Mouse (Mus musculus) macrophage (primary cell): ENCODE results near the gene Serf2. TPM values are rescaled to one million over a fixed set of nuclear protein-coding genes. Genes with fewer than 3 reads are reported as not detected.
A peak's percentile ranks its signal among the peaks of the same experiment; 100 is the strongest.

Experiments used
- H3K27ac ChIP-seq: fragments of 350-480 bp; formaldehyde crosslinking; 2 replicates; pipeline ENCODE4 v1.9.0; 2021
- H3K36me3 ChIP-seq: fragments of 350-480 bp; formaldehyde crosslinking; 2 replicates; pipeline ENCODE4 v1.9.0; 2021; ENCODE audit errors: inconsistent target
- H3K4me3 ChIP-seq: fragments of 350-480 bp; formaldehyde crosslinking; 2 replicates; pipeline ENCODE4 v1.9.0; 2021; ENCODE audit errors: inconsistent target
- H3K79me2 ChIP-seq: fragments of 350-480 bp; formaldehyde crosslinking; 2 replicates; pipeline ENCODE4 v1.9.0; 2021; ENCODE audit errors: inconsistent target
- WGBS: methylation state at CpG from one replicate; pipeline ENCODE4 v1.1.7; 2026; ENCODE audit warnings: inconsistent platforms; ENCODE audit not compliant: missing documents; 5-methylcytosine and 5-hydroxymethylcytosine counted together
- polyA plus RNA-seq: library from polyadenylated mRNA; stranded (reverse); fragments of 250-400 nt; gene quantifications from 3 replicates; pipeline ENCODE4 v1.2.4, GENCODE M21; 2018; ENCODE audit warnings: inconsistent platforms

Gene Serf2
- polyA plus RNA-seq, 1 experiment from 2014 or later, result 394 TPM

DNA sequence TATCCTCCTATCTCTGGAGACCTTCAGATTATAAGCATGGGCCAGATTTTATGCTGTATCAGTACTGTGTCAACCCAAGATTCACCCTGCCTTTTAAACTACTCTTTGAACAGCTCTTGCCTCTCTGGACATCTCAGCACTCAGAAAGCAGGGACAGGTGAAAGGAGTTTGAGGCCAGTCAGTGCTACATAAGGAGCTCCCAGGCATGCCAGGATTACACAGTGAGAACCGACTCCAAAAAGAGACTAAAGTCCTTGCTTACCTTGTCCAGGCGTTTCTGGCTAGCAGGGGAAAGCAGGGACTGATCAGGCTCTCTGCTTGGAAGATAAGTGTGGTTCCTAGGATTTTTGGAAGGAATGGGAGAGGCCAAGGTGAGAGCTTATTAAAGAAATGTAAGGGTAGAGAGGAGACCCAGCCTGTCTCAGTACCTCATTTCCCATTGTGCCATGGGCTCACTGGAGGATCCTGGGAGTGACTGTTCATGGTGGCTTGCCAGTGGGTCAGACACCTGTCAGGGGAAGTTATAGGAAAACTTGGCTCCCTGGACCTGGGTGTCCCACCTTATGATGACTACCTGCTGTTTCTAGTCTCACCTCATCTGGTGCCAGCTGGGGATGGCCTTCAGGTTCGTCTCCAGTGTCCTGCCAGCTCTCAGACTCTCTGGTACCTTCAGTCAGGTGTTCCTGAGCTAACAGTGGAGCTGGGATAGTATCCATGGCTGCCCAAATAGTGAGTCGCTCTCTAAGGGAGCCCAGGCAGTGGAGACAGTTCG lies 8.0 kb upstream of the Serf2 start:
- Histone ChIP-seq H3K27ac (no peak overlapping the region), H3K4me3 (no peak overlapping the region), H3K79me2 (no peaks in the 10 kb centered on the region), H3K36me3 (peaks cover 2% of the 10 kb centered on the region; the same call in 1 of the 2 replicates)
- 80% methylated on average over 5 of the region's 5 CpGs for WGBS

DNA sequence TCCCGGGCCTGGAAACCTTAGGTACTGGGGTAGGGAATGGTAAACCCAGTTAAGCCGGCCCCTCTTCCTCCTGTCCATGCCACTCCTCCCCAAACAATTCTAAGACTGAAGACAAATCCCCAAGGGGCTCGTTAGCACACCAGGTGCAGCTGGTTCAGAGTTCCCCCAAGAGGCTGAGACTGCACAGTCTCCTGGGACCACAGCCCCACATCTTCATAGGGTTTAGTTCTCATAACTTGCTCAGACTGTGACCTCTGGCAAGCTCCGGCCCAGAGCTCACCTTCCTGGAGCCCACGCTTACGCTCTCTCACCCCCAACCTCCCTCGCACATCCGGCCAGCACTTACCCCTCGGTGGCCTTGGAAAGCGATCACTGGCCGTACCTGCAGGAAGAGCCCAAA lies 7.2 kb upstream of the Serf2 start:
- Histone ChIP-seq H3K27ac (no peak overlapping the region), H3K79me2 (no peaks in the 10 kb centered on the region), H3K4me3 (peak overlapping the region; percentile 35), H3K36me3 (no peaks in the 10 kb centered on the region)
- WGBS, result 37% methylated on average over 11 of the region's 11 CpGs

DNA sequence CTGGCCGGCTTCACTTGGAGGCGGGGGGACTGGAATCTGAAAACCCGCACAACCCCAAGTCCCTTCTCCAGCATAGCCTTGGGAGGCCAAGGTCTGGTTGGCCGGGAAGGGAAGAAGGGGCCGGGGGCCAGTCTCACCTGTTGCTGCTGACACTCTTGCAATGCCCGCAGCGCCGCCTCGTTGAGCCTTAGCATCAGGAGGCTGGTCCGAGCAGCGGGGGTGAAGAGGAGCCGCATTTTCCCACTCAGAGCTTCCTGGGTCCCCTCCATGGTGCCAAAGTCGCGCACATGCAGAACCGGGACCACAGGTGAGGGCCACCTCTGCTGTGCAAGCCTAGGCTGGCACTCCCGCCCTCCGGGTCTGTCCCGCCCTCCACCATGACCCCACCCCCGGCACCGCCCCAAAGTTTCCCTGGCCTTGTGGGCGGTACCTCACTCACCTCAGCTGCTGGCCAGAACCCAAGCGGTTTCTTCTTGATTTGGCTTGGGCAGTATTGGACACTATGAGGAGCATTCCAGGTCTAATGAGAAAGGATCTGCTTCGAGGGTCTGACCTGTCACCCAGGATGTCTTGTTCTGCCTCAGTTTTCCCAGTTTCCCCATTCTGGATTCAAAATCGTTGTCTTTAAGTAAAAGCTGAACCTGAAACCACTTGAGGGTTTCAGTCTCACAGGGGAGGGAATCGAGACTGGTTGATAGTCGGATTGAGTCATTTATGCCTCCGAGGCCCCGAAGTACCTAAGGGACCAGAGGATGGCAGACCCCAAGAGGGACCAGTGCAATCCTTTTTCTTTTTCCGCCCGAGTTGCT lies 6.5 kb upstream of the Serf2 start:
- Histone ChIP-seq H3K4me3 (peak overlapping the region; percentile 35), H3K27ac (no peak overlapping the region), H3K36me3 (no peaks in the 10 kb centered on the region), H3K79me2 (no peaks in the 10 kb centered on the region)
- WGBS, result 4% methylated on average over 30 of the region's 30 CpGs

DNA sequence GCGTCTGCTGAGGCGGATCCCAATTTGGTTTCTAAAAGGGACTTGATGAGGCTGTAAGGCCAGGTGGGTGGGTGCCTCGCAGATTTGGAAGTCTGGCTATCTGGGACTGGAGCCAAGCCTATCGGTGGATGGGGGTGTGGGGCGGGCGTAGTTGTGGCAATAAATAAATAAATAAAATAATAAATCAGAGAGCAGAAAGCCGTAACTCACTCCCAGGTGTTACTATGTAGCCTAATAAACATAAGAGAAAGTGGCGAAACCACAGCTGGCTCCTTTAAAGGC lies 6.0 kb upstream of the Serf2 start:
- Histone ChIP-seq H3K4me3 (peak overlapping the region; percentile 35), H3K79me2 (no peaks in the 10 kb centered on the region), H3K36me3 (no peaks in the 10 kb centered on the region), H3K27ac (no peak overlapping the region)
- 20% methylated on average over 6 of the region's 8 CpGs for whole genome bisulfite sequencing

DNA sequence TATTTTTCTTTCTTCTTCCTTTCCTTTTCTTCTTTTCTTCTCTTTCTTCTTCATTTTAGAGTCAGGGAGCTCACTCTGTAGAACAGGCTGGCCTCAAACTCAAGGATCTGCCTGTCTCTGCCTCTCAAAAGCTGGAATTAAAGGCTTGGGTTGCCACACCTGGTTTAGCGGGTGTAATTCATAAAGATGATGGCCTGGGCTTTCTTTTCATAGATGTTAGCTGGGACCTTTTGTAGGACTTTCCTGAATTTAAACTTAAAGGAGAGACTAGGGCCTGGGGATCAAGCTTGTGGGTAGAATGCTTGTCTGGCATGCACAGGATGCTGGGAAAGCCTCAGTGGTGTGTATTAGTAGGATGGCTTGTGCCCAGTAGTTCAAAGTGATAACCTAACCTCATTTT lies 4.8 kb upstream of the Serf2 start, which contains the start of gene Ell3:
Gene Ell3, minus strand, starts transcription at position 101 of the 400 bp plus-strand sequence.
- H3K4me3 ChIP-seq, result peak within 1 kb of the TSS; percentile 35; the same call in 1 of the 2 replicates
- no peaks in the 10 kb centered on the region for H3K36me3 ChIP-seq
- 91% methylated on average over 1 of the region's 1 CpGs for WGBS
- no peaks in the 10 kb centered on the region for H3K79me2 ChIP-seq
- H3K27ac ChIP-seq, result no peak within 1 kb of the TSS

DNA sequence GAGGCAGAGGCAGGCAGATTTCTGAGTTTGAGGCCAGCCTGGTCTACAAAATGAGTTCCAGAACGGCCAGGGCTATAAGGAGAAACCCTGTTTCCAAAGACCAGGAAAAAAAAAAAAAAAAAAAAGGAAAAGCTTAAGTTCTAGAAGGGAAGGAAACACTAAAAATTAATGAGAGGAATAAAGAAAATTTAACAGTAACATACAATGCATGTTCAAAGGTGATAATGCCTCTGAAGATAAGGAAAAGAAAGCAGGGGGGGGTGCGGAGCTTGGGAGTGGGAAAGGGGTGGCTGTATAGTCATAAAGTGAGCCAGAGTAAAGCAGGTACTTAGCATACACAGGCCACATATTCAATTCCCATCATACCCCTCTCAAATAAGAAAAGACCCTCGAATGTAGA lies 3.9 kb upstream of the Serf2 start:
- Histone ChIP-seq H3K36me3 (no peaks in the 10 kb centered on the region), H3K79me2 (peaks cover 4% of the 10 kb centered on the region), H3K4me3 (no peak overlapping the region), H3K27ac (no peak overlapping the region)
- 100% methylated on average over 2 of the region's 3 CpGs for WGBS

DNA sequence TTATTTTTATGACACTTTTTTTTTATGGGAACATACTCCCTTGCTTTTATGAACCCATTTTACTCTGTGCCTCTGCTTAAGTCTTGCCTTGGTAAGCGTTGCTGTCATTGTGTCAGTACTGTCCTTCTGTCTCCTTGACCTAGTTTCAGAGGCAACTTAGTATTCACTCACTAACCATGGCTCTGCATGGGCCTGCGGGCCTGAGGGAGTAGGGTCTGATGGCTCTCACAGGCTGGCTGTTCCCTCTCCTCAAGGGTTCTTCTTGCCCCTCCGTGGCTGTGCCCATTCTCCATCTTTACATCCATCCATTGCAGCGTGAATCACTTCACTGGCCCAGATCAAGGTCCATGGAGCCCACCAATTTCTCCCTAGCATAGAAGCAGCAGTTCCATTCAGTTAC lies 2.5 kb upstream of the Serf2 start:
- Histone ChIP-seq H3K27ac (no peak overlapping the region), H3K4me3 (no peak overlapping the region), H3K36me3 (no peaks in the 10 kb centered on the region), H3K79me2 (peaks cover 18% of the 10 kb centered on the region)
- WGBS, result 83% methylated on average over 4 of the region's 4 CpGs

DNA sequence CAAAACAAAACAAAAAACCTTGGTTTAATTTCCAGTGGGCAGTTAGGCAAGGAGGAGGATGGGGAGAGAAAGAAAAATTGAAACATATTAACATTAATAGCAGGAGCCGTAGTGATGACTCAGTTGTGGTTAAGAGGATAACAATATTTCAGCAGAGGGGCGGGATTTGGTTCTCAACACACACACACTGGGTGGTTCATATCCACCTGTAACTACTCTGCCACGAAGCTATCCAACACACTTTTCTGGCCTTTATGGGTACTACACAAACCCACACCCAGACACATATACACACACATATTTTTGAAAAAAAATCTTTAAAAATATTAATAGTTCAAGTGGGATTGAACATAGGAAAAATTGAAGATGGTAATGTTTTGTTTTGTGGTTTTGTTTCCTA lies 2.0 kb upstream of the Serf2 start:
- Histone ChIP-seq H3K27ac (no peak overlapping the region), H3K79me2 (peaks cover 20% of the 10 kb centered on the region), H3K4me3 (no peak overlapping the region), H3K36me3 (no peaks in the 10 kb centered on the region)
- WGBS, result 34% methylated on average over 3 of the region's 3 CpGs

DNA sequence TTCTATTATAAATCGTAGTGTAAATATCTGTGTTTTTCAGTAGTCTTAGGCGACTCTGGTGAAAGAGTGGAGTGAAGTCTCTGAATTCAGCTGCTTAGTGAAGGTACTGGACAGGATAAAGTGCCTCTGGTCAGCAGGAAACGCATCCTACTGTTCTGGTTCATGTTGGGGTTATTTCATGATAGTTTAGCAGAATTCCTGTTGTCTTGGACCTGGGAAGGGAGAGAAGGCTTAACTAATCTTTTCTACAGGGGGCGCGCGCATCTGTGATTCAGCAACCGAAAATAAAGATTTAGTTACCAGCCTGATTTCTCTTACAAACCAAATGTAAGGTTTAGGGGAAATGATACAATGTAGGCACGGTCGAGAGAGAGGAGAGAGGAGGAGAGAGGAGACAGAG lies 859 bp upstream of the Serf2 start:
- H3K36me3 ChIP-seq, result peaks cover 5% of the 10 kb centered on the region; the same call in 1 of the 2 replicates
- H3K4me3 ChIP-seq, result peak overlapping the region; percentile 46
- peaks cover 31% of the 10 kb centered on the region for H3K79me2 ChIP-seq
- H3K27ac ChIP-seq, result peak overlapping the region; percentile 86
- WGBS, result 9% methylated on average over 7 of the region's 9 CpGs

DNA sequence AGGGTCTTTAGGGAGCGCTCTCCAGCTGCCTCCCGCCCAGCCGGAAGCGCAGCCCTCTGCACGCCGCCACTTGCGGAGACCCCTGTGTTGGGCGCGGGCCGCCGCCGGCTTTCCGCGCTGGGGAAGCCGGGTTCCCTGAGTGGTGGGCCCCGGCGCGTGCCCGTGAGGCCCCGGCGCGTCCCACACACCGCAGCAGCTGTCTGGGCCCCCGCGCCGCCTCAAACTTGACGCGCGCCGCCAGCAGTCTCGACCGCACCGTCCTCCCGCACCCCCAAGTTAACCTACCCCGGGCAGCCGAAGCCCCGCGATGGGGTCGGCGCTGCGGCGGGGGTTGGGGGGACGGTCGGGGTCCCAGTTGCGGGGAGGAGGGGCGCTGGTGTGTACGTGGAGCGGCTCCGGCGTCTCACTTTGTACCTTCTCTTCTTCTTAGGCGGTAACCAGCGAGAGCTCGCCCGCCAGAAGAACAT lies 583 bp downstream of the Serf2 start:
- Histone ChIP-seq H3K36me3 (peaks cover 14% of the 10 kb centered on the region; the same call in 1 of the 2 replicates), H3K27ac (peak overlapping the region; percentile 85), H3K4me3 (peak overlapping the region; percentile 82), H3K79me2 (peaks cover 43% of the 10 kb centered on the region)
- WGBS, result 4% methylated on average over 35 of the region's 54 CpGs

DNA sequence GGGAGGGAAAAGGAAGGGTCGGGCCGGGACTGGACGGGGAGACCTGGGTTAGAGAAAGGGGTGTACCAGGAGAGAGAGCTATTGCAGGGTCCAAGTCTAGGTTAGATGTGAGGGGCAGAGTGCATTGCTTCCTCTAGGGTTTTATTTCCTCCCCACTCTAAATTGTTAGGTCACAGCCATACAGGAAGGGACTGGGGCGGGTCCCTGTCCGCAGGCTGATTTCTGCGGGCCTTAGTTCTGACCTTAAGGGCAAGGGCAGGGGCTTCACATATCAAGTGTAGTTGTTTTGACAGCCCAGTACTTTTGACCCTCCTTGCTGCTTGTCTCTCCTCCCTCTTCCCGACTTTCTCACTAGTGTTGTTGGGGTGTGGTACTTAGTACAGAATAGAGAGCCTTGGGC lies 1.1 kb downstream of the Serf2 start:
- WGBS, result 0% methylated on average over 7 of the region's 7 CpGs

DNA sequence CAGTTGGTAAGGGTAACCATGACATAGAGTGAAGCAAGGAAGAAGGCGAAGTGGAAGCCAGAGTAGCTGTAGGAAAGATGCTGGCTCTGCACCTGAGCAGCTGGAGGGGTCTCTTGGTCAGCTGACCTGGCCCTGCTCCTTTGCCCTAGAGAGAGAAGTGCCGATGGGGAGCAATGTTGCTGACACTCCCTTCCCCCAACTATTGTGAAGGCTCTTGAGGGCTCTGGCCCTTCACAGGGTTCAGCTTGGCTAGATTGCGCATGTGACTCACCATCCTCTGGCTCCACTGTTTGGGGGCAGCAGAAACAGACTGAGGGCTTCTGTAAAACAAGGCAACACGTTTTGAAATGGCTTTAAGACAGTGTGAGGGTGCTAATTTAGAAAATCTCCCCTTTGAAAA lies 3.4 kb downstream of the Serf2 start:
- H3K4me3 ChIP-seq, result no peak overlapping the region
- H3K36me3 ChIP-seq, result peaks cover 14% of the 10 kb centered on the region; the same call in 1 of the 2 replicates
- 86% methylated on average over 4 of the region's 4 CpGs for WGBS

More for the DNA sequence above, 1.1 kb downstream of the Serf2 start:
- Histone ChIP-seq H3K4me3 (peak overlapping the region; percentile 82), H3K27ac (peak overlapping the region; percentile 85), H3K36me3 (peaks cover 14% of the 10 kb centered on the region; the same call in 1 of the 2 replicates), H3K79me2 (peaks cover 43% of the 10 kb centered on the region)

DNA sequence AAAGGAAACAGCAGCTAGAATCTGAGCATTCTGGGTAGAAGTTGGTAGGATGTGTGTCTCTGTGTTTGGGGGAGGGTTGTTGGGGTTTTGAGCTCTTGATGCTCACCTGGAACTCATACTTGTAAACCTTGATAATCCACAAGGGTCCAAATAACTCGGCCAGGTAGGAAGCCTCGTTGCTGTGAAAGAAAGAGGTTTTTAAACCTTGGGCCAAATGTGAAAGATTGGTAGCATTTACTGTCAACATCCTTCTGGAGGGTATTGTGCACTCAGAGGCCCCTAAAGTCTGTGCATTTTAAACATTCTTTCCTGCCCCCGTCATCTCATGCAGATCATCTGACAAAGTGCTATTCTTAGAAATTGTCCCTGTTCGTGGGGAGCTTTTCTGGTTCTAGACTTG lies 4.0 kb downstream of the Serf2 start, which contains the start of gene Hypk:
Gene Hypk, plus strand, starts transcription at position 301 of the 400 bp plus-strand sequence.
- Histone ChIP-seq H3K4me3 (no peak within 1 kb of the TSS), H3K79me2 (peaks cover 52% of the 10 kb centered on the region), H3K36me3 (peaks cover 14% of the 10 kb centered on the region; the same call in 1 of the 2 replicates), H3K27ac (peak within 1 kb of the TSS; percentile 32; the same call in 1 of the 2 replicates)
- WGBS, result 77% methylated on average over 4 of the region's 4 CpGs

More for the DNA sequence above, 3.4 kb downstream of the Serf2 start:
- peak overlapping the region; percentile 32; the same call in 1 of the 2 replicates for H3K27ac ChIP-seq
- peaks cover 46% of the 10 kb centered on the region for H3K79me2 ChIP-seq

DNA sequence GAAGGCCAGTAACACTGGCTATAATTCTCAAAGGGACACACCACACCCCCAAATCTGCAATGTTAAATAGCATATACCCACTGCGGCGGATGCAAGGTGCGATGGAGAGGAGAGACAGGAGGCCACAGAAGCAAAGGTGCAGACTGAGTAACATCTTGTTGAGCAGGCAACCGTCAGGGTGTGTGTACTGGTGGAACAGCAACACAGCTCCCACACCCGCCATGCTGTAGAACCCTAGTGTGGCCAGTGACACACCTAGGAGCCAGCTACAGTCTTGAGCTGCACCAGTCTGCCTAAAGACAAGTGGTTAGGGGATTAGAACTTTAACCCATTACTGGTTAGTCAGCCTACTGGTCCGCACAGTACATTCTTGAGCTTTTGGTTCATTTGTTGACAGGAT lies 4.9 kb downstream of the Serf2 start:
- Histone ChIP-seq H3K79me2 (peaks cover 54% of the 10 kb centered on the region), H3K27ac (no peak overlapping the region), H3K4me3 (no peak overlapping the region), H3K36me3 (peaks cover 17% of the 10 kb centered on the region; the same call in 1 of the 2 replicates)
- whole genome bisulfite sequencing, result 95% methylated on average over 6 of the region's 6 CpGs

DNA sequence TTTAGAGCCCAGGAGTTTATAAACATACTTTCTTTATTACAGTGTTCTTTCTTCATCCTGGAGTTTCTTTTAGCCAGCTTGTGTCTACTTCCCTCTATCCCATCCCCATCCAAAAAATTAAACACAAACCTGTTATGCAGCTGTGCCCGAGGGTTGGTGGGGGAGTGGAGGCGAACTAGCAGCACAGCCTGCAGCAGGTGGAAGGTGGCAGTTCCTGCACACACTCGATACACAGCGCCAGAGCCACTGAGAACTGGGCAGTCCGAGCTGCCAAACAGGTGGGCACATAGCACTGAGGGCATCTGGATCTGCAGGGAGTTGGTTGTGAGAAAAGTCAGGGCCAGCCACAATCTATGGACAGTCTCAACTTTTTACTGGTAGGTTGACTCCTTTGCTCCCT lies 6.5 kb downstream of the Serf2 start:
- Histone ChIP-seq H3K79me2 (peaks cover 45% of the 10 kb centered on the region), H3K27ac (no peak overlapping the region), H3K36me3 (peaks cover 18% of the 10 kb centered on the region; the same call in 1 of the 2 replicates), H3K4me3 (no peak overlapping the region)
- 94% methylated on average over 5 of the region's 5 CpGs for WGBS
